Mouse (Mus musculus) bone marrow macrophage, adult 2 months (primary cell): ENCODE data around the gene Csdc2.

Experiments used
- CTCF ChIP-seq: IDR thresholded peaks from 2 replicates; pipeline ENCODE4 v1.5.1; 2012; ENCODE audit warnings: low read depth, mild to moderate bottlenecking, low read length, moderate library complexity
- POLR2A ChIP-seq: IDR thresholded peaks from 2 replicates; pipeline ENCODE4 v1.6.1; 2012; ENCODE audit warnings: mild to moderate bottlenecking, low read depth, low read length, borderline replicate concordance

DNA sequence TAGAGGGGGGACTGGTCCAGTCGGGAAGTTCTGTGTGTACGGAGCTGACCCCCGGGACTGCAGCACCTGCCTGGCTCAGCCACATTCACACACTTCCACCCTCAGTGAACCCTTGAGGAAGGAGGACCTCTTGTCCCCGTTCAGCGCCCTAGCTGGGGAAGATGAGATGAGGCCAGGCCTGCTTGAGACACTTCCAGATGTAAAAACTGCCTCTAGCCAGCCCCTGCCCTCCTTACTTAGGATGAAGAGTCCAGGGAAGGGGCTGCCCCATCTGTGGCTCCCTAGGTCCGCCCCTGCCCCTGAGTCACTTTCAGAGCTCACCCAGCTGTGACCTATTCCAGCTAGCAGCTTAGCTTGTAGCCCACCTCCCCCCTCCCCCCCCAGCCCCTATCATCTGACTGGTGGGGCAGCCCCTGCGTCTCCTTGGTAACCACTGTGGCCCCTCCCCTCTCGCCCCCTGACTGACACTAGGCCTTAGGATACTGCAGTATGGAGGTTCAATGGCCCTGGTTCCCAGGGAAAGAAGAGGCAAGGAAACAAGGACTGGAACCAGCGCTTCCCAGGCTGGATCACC lies 6.7 kb downstream of the Csdc2 start:
- TF ChIP-seq CTCF (no peak), POLR2A (no peak)
